Mouse (Mus musculus): ENCODE measurements at regions not wholly inside any gene's neighbourhood (a gene's known extent, or its start where the extent isn't known, plus 50 kb on each side); places are given as distances from the start of the nearest gene placed in this dataset.

DNA sequence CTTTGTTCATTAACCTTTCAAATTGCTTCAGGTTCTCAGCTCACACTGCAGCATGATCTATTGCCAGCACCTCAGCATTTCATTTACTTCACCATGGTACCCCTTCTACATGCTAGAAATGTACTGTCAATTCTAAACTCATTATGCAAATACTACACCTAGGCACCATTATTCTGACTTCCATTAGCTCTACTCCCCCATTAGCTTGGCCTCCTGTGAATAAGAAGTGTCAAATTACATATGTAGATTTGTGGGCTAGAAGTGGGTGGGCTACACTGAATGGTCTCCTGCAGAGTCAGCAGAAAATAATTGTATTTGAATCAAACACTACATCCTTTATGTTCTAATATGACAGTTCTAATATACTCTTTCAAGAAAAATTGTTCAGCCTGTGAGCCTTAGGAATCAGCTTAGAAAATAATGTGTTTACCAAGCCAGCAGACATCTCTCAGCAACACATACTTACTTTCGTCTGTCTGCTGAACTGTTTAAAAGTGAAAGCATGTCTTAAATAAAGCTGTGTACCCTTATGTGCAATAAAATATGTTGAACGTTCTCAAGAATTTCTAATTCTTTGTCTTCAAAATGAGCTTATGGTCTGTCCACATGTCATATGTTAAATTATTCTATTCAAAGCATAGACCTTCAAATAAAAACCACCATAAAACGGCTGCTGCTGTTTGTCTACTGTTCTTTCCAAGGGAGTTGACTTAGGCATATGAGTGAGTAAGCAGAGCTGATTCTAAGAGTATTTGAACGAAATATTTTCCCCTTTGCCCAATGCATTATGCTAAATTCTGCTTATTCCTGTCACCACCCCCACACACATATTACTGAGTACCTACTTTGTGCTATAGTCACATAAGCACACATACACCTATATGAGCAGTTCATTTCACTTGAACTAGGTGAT lies 119.6 kb downstream of the Cox7c start:
- TF ChIP-seq RAD21 (IDR thresholded peaks at IDR 0.05; ENCODE audit: low read depth, low read length) (no peak), MYB (IDR thresholded peaks at IDR 0.05; ENCODE audit: low read depth, low read length) (no peak), E2F4 (IDR thresholded peaks at IDR 0.05; ENCODE audit: borderline replicate concordance, low read depth, low read length) (no peak), GATA1 (IDR thresholded peaks at IDR 0.05; ENCODE audit: low read depth, low read length) (no peak), POLR2A (IDR thresholded peaks at IDR 0.05; ENCODE audit: control insufficient read depth in 1 of 2, insufficient read depth in 1 of 2, low read depth in 1 of 2, low read length in 2 of 2, poor library complexity in 1 of 2) (no peak), USF1 (IDR thresholded peaks at IDR 0.05; ENCODE audit: low read depth, low read length) (no peak), ZMIZ1 (IDR thresholded peaks at IDR 0.05; ENCODE audit: low read depth, low read length) (no peak), SMC3 (IDR thresholded peaks at IDR 0.05; ENCODE audit: low read depth, low read length) (no peak), EP300 (IDR thresholded peaks at IDR 0.05; ENCODE audit: low read depth in 1 of 2, low read length in 2 of 2) (no peak), NRF1 (IDR thresholded peaks at IDR 0.05; ENCODE audit: insufficient read depth, low read depth, low read length, poor library complexity, severe bottlenecking) (no peak), POLR2AphosphoS2 (IDR thresholded peaks at IDR 0.05; ENCODE audit: low read length) (no peak), KAT2A (conservative IDR thresholded peaks at IDR 0.05; ENCODE audit: low read depth, low read length) (no peak), TCF12 (IDR thresholded peaks at IDR 0.05; ENCODE audit: low read depth, low read length) (no peak), MXI1 (IDR thresholded peaks at IDR 0.05; ENCODE audit: low read depth, low read length) (no peak), NELFE (IDR thresholded peaks at IDR 0.05; ENCODE audit: low read depth, low read length) (no peak), MEF2A (IDR thresholded peaks at IDR 0.05; ENCODE audit: extremely low read depth, insufficient replicate concordance, low read depth, low read length, poor library complexity, severe bottlenecking) (no peak), MAZ (IDR thresholded peaks at IDR 0.05; ENCODE audit: low read depth, low read length) (no peak), TBP (IDR thresholded peaks at IDR 0.05; ENCODE audit: low read depth, low read length) (no peak)
- H3K36me3 ChIP-seq (ENCODE audit: control insufficient read depth in 1 of 2, insufficient read depth in 2 of 2, low read length in 2 of 2): no peaks in the 10 kb centered on the region

DNA sequence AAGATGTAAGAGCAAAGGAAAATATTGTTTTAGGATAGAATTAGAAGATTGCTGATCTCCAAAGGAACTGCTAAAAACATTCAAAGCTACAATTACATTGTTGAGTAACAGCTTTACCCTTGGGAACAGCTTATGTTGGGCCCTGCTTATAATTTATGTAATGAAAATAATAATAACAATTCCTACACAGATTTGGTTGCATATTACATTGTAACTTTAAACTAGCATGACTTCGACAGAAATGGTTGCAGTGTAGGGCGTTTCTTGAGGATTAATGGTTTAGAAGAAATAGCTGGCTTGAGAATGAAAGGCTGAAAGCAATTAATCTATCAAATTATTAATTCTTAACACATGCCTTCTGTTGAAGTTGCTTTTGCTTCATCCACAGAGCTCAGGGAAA lies 120.4 kb downstream of the Cox7c start:
- no peaks in the 10 kb centered on the region for H3K79me2 ChIP-seq (ENCODE audit: control insufficient read depth, insufficient read depth, low read length, poor library complexity)
- no peaks in the 10 kb centered on the region for H3K4me1 ChIP-seq (ENCODE audit: control insufficient read depth in 1 of 2, insufficient read depth in 2 of 2, low read length in 2 of 2)
- no peaks in the 10 kb centered on the region for H3K27me3 ChIP-seq (ENCODE audit: control insufficient read depth in 1 of 2, insufficient read depth in 2 of 2, low read length in 2 of 2)

More for the DNA sequence above, 119.6 kb downstream of the Cox7c start:
- Histone ChIP-seq H3K9ac (ENCODE audit: control insufficient read depth, low read depth, low read length, poor library complexity, severe bottlenecking) (no peak overlapping the region), H3K27me3 (ENCODE audit: control insufficient read depth in 1 of 2, insufficient read depth in 2 of 2, low read length in 2 of 2) (no peaks in the 10 kb centered on the region), H3K4me1 (ENCODE audit: control insufficient read depth in 1 of 2, insufficient read depth in 2 of 2, low read length in 2 of 2) (no peaks in the 10 kb centered on the region), H3K4me3 (ENCODE audit: control insufficient read depth in 1 of 2, insufficient read depth in 1 of 2, low read depth in 2 of 2, low read length in 2 of 2) (no peak overlapping the region), H3K9me3 (replicated peaks; ENCODE audit: insufficient read depth, low read length) (no peaks in the 10 kb centered on the region), H3K27ac (ENCODE audit: control insufficient read depth, low read depth, low read length) (no peak overlapping the region), H3K79me2 (ENCODE audit: control insufficient read depth, insufficient read depth, low read length, poor library complexity) (no peaks in the 10 kb centered on the region)
- no peak for DNase-seq (ENCODE audit: low read depth, low spot score)

More for the DNA sequence above, 120.4 kb downstream of the Cox7c start:
- no peak for DNase-seq (ENCODE audit: low read depth, low spot score)
- Histone ChIP-seq H3K9ac (ENCODE audit: control insufficient read depth, low read depth, low read length, poor library complexity, severe bottlenecking) (no peak overlapping the region), H3K27ac (ENCODE audit: control insufficient read depth, low read depth, low read length) (no peak overlapping the region), H3K36me3 (ENCODE audit: control insufficient read depth in 1 of 2, insufficient read depth in 2 of 2, low read length in 2 of 2) (no peaks in the 10 kb centered on the region), H3K4me3 (ENCODE audit: control insufficient read depth in 1 of 2, insufficient read depth in 1 of 2, low read depth in 2 of 2, low read length in 2 of 2) (no peak overlapping the region), H3K9me3 (replicated peaks; ENCODE audit: insufficient read depth, low read length) (no peaks in the 10 kb centered on the region)
- TF ChIP-seq NRF1 (IDR thresholded peaks at IDR 0.05; ENCODE audit: insufficient read depth, low read depth, low read length, poor library complexity, severe bottlenecking): no peak

Data from MEL (cell line).